Mouse (Mus musculus) macrophage (primary cell): Measurements from ENCODE around the gene Celf1. TPM values are rescaled to one million over a fixed set of nuclear protein-coding genes. Genes with fewer than 3 reads are reported as not detected.
"Not testable (repeated sequence)": the region's sequence is repeated elsewhere in the genome, so short reads cannot be mapped to it uniquely, and the experiment has no call there.

ENCODE experiments used
- H3K27ac ChIP-seq: fragments of 350-480 bp; formaldehyde crosslinking; 2 replicates; pipeline ENCODE4 v1.9.0; 2021
- H3K36me3 ChIP-seq: fragments of 350-480 bp; formaldehyde crosslinking; 2 replicates; pipeline ENCODE4 v1.9.0; 2021; ENCODE audit errors: inconsistent target
- H3K4me3 ChIP-seq: fragments of 350-480 bp; formaldehyde crosslinking; 2 replicates; pipeline ENCODE4 v1.9.0; 2021; ENCODE audit errors: inconsistent target
- H3K79me2 ChIP-seq: fragments of 350-480 bp; formaldehyde crosslinking; 2 replicates; pipeline ENCODE4 v1.9.0; 2021; ENCODE audit errors: inconsistent target
- WGBS: methylation state at CpG from one replicate; pipeline ENCODE4 v1.1.7; 2026; ENCODE audit warnings: inconsistent platforms; ENCODE audit not compliant: missing documents; 5-methylcytosine and 5-hydroxymethylcytosine counted together
- polyA plus RNA-seq: library from polyadenylated mRNA; stranded (reverse); fragments of 250-400 nt; gene quantifications from 3 replicates; pipeline ENCODE4 v1.2.4, GENCODE M21; 2018; ENCODE audit warnings: inconsistent platforms

Celf1 gene
- polyA plus RNA-seq, 1 experiment from 2014 or later: 34.7 TPM

DNA sequence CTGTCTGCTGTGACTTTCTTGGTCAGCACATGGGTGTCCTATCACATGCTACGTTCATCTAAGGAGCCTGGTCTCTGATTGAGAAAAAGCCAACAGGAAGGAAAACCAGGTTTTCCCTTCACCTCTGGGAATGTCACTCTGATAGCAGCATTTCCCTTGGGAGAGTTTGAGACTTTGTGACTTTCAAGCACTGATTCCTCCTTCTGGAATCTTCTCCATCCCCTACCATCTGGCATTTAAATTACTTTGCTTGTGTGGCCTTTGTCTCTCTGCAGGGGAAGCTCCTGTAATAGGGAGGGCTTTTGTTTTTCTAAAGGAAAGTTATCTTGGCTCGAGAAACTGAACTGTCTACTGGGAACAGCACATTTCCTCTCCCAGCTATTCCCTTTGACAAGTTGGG, 82.9 kb downstream of the Celf1 start:
- Histone ChIP-seq H3K79me2 (no peaks in the 10 kb centered on the region), H3K36me3 (peaks cover 11% of the 10 kb centered on the region; the same call in 1 of the 2 replicates), H3K4me3 (no peak overlapping the region), H3K27ac (no peak overlapping the region)
- WGBS: 90% methylated on average over 2 of the region's 2 CpGs

DNA sequence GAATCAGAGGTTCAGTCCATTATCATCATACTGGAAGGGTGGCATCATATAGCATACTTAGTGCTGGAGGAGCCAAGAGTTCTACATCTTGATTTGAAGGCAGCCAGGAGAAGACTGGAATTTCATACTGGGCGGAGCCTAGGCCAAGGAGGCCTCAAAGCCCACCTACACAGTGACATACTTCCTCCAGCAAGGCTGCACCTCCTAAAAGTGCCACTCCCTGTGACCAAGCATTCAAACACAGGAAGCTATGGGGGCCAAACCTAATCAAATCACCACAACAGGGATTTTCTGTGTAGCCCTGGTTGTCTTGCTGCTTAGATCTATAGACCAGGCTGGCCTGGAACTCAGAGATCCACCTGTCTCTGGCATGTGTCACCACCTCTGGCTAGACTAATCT, 83.8 kb downstream of the Celf1 start:
- H3K27ac ChIP-seq: no peak overlapping the region
- 88% methylated on average over 1 of the region's 1 CpGs for WGBS
- no peak overlapping the region for H3K4me3 ChIP-seq
- no peaks in the 10 kb centered on the region for H3K79me2 ChIP-seq
- peaks cover 11% of the 10 kb centered on the region; the same call in 1 of the 2 replicates for H3K36me3 ChIP-seq

DNA sequence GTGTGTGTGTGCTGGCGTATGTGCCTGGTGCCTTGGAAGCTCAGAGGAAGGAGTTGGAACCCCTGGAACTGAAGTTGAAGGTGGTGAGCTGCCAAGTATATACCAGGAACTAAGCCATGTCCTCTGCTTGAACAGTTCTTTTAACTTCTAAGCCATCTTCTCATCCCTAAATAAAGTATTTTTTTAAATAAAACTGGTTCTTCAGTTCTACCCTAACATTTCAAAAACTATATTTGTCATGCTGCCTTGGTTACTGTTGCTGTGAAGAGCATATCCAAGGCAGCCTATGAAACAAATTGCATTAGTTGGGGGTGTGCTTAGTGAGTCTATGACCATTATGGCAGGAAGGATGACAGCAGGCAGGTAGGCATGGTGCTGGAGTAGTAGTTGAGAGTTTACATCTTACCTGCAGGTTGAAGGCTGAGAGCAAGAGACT, 84.9 kb downstream of the Celf1 start:
- Histone ChIP-seq H3K27ac (no peak overlapping the region), H3K36me3 (peaks cover 6% of the 10 kb centered on the region; the same call in 1 of the 2 replicates), H3K79me2 (no peaks in the 10 kb centered on the region), H3K4me3 (no peak overlapping the region)
- 93% methylated on average over 1 of the region's 1 CpGs for WGBS

DNA sequence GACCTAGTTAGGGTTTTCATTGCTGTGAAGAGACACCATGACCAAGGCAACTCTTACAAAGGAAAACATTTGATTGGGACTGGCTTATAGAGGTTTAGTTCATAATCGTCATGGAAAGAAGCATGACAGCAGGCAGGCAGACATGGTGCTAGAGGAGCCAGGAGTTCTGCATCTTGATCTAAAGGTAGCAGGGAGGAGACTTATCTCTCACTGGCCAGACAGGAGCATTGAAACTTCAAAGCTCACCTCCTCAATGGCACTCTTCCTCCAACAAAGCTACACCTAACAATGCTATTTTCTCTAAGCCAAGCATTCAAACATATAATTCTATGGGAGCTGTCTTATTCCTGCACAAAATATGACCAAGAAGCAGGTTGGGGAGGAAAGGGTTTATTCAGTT, 86.3 kb downstream of the Celf1 start:
- WGBS: 100% methylated on average over 1 of the region's 1 CpGs
- no peaks in the 10 kb centered on the region for H3K36me3 ChIP-seq
- H3K79me2 ChIP-seq: no peaks in the 10 kb centered on the region
- H3K4me3 ChIP-seq: no peak overlapping the region
- H3K27ac ChIP-seq: no peak overlapping the region

DNA sequence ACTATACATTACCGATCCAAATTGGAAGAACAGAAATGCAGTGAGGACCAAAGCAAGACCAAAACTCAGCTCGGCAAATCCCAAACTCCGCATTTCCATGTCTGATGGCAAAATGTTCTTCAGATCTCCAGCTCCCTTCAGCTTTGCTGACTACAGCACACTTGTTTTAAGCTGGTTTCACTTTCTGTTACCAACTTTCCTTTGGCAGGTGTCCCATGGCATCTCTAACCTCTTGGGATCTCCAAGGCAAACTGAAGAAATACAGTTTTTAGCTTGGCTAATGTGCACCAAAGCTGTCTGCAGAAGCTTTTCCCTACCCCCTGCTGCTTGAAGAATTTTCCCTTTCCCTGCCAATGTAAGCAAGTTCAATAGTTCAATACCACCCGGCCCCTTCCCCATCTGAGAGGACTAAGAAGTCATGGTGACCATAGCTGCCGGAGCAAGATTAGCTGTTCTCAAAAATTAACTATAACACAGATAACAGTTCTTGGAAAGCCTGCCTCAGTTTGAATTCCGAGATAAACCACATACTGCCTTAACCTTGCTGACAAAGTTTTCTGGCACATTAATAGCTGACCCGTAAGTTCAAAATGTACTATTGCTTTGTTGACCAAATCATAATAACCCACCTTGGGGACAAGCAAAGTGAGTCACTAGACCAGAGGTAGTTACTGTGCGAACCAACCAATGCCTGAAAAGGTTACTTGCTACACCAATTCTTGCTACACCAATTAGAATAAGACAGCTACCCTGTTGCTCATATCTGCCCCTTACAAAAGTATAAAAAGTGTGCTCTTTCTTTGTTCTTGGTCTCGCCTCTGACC, 87.4 kb downstream of the Celf1 start:
- WGBS: 95% methylated on average over 9 of the region's 9 CpGs
- H3K79me2 ChIP-seq: no peaks in the 10 kb centered on the region
- H3K27ac ChIP-seq: no peak overlapping the region
- H3K4me3 ChIP-seq: no peak overlapping the region
- H3K36me3 ChIP-seq: no peaks in the 10 kb centered on the region

DNA sequence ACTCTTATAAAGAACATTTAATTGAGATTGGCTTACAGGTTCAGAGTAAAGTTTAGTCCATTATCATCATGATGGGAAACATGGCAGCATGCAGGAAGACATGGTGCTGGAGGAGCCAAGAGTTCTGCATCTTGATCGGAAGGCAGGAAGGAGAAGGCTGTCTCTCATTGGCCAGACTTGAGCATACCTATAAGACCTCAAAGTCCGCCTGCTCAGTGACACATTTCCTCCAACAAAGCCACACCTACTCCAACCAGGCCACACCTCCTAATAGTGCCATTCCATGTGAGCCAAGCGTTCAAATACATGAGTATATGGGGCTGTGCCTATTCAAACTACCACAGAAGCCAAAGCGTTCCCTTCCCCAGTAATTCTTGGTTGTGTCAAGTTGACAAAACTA, 91.0 kb downstream of the Celf1 start:
- no peak overlapping the region for H3K27ac ChIP-seq
- no peak overlapping the region for H3K4me3 ChIP-seq
- H3K36me3 ChIP-seq: no peaks in the 10 kb centered on the region
- WGBS: 87% methylated on average over 4 of the region's 4 CpGs
- no peaks in the 10 kb centered on the region for H3K79me2 ChIP-seq

DNA sequence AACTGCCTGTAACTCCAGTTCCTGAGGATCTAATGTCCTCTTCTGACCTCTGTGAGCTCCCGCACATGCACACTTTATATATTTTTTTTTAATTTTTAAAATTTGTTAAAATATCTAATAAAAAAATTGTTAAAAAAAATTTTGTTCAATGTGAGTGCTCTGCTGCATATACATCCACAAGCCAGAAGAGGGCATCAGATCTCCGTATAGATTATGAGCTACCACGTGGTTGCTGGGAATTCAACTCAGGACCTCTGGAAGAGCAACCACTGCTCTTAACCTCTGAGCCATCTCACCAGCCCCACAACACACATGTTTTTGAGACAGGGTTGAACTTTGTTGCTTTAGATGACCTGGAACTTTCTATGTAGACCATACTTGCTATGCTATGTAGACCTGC, 92.8 kb downstream of the Celf1 start:
- Histone ChIP-seq H3K79me2 (no peaks in the 10 kb centered on the region), H3K36me3 (no peaks in the 10 kb centered on the region), H3K27ac (no peak overlapping the region), H3K4me3 (no peak overlapping the region)
- WGBS: 26% methylated on average over 3 of the region's 3 CpGs

DNA sequence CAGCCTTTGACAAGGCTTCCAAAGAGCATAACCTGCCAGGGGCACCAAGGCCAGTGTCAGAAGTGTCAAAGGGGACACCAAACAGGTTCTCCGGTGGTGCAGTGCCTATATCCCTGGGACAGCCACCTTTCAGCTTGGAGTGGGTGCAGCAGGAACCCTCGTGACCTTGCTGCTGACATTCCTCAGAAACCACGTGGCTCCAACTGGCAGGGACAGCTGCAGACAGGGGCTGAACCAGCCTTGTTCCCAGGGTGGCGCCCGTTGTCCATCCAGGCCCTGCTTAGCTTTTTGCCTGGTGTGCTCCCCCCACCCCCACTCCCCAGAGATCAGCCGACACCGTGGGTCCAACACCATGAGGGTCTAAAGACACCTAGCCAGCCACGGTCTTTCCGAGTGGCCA, 95.2 kb downstream of the Celf1 start, which contains the start of gene Rapsn:
Rapsn (plus strand) TSS at position 236 of the 400 bp plus-strand sequence.
- Histone ChIP-seq H3K4me3 (no peak within 1 kb of the TSS), H3K79me2 (no peaks in the 10 kb centered on the region), H3K36me3 (no peaks in the 10 kb centered on the region), H3K27ac (no peak within 1 kb of the TSS)
- WGBS: 92% methylated on average over 9 of the region's 9 CpGs

DNA sequence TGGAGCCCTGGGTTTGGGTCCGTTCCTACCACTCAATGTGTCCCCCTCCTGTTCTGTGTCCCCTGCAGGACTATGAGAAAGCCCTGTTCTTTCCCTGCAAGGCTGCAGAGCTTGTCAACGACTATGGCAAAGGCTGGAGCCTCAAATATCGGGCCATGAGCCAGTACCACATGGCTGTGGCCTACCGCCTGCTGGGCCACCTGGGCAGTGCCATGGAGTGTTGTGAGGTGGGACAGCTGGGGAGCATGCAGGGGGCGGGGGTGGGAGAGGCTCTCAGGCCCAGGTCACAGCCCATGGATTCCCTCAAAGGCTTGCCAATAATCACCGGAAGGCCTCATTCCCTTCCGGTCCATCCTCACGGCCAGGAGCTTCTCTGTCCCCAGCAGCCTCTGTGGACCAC, 101.6 kb downstream of the Celf1 start:
- Histone ChIP-seq H3K79me2 (no peaks in the 10 kb centered on the region), H3K27ac (no peak overlapping the region), H3K4me3 (no peak overlapping the region), H3K36me3 (no peaks in the 10 kb centered on the region)
- 91% methylated on average over 8 of the region's 8 CpGs for WGBS

DNA sequence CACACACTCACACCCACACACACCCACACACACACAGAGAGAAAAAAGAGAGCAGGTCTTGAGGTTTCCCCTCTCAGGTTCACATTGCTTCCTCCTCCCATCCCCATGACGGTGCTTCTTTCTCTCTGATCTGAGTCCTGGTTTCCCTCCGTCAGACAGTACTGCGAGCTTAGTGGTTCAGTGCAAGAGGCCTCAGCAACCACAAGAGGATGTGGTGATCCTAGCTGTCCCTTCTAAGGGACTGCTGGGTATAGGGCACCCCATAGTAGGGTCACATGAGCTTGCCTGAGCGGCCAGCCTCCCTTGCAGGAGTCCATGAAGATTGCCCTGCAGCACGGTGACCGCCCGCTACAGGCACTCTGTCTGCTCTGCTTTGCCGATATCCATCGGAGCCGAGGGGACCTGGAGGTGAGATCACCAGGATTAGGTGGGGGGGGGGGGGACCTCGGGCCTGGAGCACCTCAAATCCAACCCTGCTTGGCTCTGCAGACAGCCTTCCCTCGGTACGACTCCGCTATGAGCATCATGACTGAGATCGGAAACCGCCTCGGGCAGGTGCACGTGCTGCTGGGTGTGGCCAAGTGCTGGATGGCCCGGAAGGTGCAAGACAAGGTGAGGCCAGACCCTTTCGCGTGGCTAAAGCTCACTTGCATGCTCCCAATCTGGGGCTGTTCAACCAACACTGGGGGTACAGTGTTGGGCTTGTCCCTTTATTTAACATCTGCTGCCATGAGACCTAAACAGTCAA, 102.6 kb downstream of the Celf1 start:
- no peaks in the 10 kb centered on the region for H3K79me2 ChIP-seq
- H3K4me3 ChIP-seq: peak overlapping the region; percentile 32
- no peaks in the 10 kb centered on the region for H3K36me3 ChIP-seq
- H3K27ac ChIP-seq: peak overlapping the region; percentile 48
- 36% methylated on average over 21 of the region's 21 CpGs for WGBS

DNA sequence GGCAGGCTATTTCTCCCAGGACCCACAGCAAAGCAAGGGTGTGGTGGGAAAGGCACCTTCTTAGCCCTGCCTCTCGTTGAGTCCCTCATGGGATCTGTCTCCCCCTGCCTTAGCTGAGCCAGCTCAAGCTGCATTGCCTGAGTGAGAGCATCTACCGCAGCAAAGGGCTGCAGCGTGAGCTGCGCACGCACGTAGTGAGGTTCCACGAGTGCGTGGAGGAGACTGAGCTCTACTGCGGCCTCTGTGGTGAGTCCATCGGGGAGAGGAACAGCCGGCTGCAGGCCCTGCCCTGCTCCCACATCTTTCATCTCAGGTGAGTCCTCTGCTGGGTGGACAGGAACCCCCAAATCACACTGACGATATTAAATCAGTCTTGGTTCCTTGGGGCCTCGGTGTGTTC, 104.5 kb downstream of the Celf1 start:
- H3K79me2 ChIP-seq: no peaks in the 10 kb centered on the region
- 89% methylated on average over 13 of the region's 13 CpGs for WGBS
- H3K27ac ChIP-seq: no peak overlapping the region
- no peak overlapping the region for H3K4me3 ChIP-seq
- H3K36me3 ChIP-seq: no peaks in the 10 kb centered on the region

DNA sequence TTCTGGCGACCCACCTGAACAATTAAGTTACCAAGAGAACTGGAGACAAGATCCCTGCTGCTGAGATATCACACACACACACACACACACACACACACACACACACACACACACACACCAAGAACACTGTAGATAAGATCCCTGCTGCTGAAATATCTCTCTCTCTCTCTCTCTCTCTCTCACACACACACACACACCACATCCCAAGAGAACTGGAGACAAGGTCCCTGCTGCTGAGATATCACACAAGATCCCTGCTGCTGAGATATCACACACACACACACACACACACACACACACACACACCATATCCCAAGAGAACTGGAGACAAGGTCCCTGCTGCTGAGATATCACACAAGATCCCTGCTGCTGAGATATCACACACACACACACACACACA, 105.6 kb downstream of the Celf1 start:
- WGBS: 100% methylated on average over 1 of the region's 1 CpGs
- not testable (repeated sequence) for H3K4me3 ChIP-seq, H3K27ac ChIP-seq, H3K79me2 ChIP-seq, H3K36me3 ChIP-seq

DNA sequence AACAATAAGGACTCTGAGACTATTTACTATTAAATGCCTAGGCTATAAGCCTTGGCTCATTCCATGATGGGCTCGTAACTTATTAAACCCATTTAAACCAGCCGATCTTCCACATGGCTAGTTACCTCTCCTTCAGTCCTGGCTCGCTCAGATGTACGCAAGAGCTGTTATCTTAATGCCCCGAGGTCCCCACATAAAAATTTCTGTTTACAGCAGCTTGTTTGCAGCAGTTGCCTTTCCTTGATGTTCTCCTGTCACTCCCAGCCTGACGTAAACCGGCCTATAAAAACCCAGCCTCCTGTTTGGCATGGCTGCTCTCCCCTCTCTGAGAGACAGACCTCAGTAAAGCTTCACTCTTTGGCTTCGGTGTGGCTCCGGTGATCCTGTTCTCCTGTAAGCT, 107.2 kb downstream of the Celf1 start:
- no peak overlapping the region for H3K27ac ChIP-seq
- no peaks in the 10 kb centered on the region for H3K79me2 ChIP-seq
- 83% methylated on average over 9 of the region's 9 CpGs for WGBS
- no peaks in the 10 kb centered on the region for H3K36me3 ChIP-seq
- no peak overlapping the region for H3K4me3 ChIP-seq

DNA sequence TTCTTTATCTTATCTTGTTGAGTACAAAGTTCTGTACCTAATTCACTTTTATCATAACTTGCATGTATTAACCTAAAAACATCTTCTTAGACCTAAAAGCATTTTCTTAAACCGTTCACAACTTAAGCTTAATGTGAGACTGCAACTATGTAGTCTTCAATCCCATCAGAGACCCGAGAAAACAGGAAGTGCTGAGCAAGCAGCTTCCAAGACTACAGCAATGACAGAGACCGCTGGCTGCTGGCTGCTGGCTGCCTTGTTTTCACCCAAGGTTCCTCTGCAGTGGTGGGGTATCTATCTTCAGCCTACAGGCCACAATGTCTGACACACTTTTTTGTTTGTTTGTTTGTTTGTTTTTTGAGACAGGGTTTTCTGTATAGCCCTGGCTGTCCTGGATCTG, 111.7 kb downstream of the Celf1 start:
- Histone ChIP-seq H3K27ac (peak overlapping the region; percentile 42), H3K36me3 (peaks cover 17% of the 10 kb centered on the region), H3K79me2 (peaks cover 21% of the 10 kb centered on the region), H3K4me3 (no peak overlapping the region)
- WGBS: 29% methylated on average over 3 of the region's 3 CpGs

DNA sequence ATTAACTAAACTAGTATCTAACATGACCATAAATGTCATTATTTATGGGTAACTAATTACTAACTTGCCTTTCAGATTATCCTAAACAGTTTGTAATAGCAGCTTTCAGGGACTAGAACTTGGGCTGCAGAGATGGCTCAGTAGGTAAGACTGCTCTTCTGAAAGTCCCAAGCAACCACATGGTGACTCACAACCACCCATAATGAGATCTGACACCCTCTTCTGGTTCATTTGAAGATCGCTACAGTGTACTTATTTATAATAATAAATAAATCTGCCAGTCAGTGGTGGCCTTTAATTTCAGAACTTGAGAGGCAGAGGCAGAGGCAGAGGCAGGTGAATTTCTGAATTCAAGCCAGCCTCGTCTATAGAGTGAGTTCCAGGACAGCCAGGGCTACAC, 112.6 kb downstream of the Celf1 start:
- Histone ChIP-seq H3K79me2 (peaks cover 21% of the 10 kb centered on the region), H3K27ac (peak overlapping the region; percentile 42; the same call in 1 of the 2 replicates), H3K4me3 (no peak overlapping the region), H3K36me3 (peaks cover 25% of the 10 kb centered on the region)
- WGBS: 38% methylated on average over 2 of the region's 2 CpGs
